Mouse (Mus musculus): ENCODE data around the gene Sema4f.

GRCm38 (mm10) chr6:82918371-82918770 is 21.2 kb downstream of the Sema4f start:
- TF ChIP-seq GATA1 (IDR thresholded peaks at IDR 0.05; ENCODE audit: borderline replicate concordance, low read length) (no peak), FLI1 (IDR thresholded peaks at IDR 0.05; ENCODE audit: low read length) (no peak)

Data from megakaryocyte, embryonic 14.5 days (primary cell).